Mouse (Mus musculus) E14TG2a.4 (cell line): ENCODE data around the gene Plk3.

Source experiments
- CTCF ChIP-seq: conservative IDR thresholded peaks from 2 replicates; pipeline ENCODE4 v1.5.1; 2014; ENCODE audit warnings: low read length
- POU5F1 ChIP-seq: IDR thresholded peaks from 2 replicates; pipeline ENCODE4 v1.6.1; 2014; ENCODE audit warnings: low read length, borderline replicate concordance

DNA sequence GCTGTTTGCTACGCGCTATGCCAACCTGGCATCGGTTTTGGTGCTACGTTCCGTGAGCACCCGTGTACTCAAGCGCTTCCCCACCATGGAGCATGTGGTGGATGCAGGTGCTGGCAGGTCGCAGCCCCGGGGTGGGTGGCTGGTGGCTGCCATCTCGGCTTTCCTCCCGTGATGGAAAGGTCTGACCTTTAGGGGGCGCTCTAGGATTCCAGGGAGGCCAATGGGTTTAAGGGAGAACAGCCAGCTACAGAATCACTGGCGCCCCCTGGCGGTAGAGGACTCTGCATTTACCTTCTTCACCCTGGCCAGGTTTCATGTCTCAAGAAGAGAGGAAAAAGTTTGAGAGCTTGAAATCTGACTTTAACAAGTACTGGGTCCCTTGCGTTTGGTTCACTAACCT lies 12.4 kb upstream of the Plk3 start:
- TF ChIP-seq CTCF (peak; percentile 98), POU5F1 (no peak)
